Mouse (Mus musculus): ENCODE data around the gene Mgll.

Mgll gene

GRCm38 (mm10) chr6:88844901-88845565 is 120.8 kb downstream of the Mgll start:
- no peak for DNase-seq (ENCODE audit: low read depth, low spot score)

DNA sequence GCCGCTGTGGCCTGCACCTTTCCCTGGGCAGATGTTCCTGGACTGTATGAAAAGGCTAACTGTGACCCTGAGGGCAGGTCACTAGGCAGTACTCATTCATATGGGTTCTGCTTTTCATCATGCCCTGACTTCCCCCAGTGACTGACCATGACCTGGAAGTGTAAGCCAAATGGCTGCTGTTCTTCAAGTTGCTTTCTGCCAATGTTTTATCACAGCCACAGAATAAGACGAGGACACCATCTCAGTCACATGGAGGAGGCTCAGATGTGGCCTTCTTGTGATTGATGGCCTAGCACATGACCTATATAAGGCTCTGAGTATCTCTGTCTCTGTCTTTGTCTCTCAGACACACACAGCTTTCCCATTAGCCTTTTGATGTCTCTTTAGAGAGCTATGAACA is 123.4 kb downstream of the Mgll start:
- no peak for DNase-seq (ENCODE audit: low read depth, low spot score)

GRCm38 (mm10) chr6:88849270-88849669 is 125.1 kb downstream of the Mgll start:
- DNase-seq (ENCODE audit: low read depth, low spot score): peak; percentile 55

DNA sequence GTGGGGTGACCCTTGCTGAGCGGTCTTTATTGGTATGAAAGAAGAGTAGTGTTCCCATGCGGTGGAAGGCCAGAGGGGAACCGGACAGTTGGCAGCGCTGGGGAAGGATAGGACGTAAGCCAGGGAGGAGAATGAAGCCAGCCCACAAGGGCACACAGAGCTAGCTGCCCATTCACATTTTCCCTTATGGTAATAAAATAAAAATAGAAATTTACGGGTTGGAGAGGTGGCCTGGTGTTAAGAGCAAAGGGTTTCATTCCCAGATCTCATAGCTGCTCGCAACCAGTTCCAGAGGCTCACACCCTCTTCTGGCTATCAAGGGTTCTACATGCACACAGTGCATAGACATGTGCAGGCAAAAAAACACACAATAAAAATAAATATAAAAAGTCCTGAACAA is 125.8 kb downstream of the Mgll start:
- no peak for DNase-seq (ENCODE audit: low read depth, low spot score)

- no peak for DNase-seq (ENCODE audit: low read depth, low spot score)
These were observed 130.3 kb downstream of the Mgll start for GRCm38 (mm10) chr6:88854509-88854908.

DNA sequence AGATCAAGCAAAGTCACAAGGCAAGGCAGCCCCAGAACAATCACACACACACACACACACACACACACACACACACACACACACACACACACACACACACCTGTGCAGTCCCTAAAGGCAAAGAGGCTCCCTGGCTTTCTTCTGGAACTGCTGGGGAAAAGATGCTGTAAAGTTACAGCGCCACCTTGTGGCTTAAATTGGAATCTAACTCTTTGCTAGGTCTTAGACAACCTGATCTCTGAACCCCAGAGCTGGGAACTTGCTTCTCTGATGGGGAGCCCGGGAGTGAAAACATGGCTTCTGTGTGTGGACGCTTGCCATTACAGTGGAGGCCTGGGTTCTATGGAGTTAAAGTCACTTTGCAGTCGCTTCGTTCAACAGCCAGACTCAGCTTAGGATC is 131.4 kb downstream of the Mgll start:
- DNase-seq (ENCODE audit: low read depth, low spot score): peak; percentile 85

- DNase-seq (ENCODE audit: low read depth, low spot score): peak; percentile 34
These were observed 133.0 kb downstream of the Mgll start for GRCm38 (mm10) chr6:88857249-88857648.

- no peak for DNase-seq (ENCODE audit: low read depth, low spot score)
These were observed 133.6 kb downstream of the Mgll start for GRCm38 (mm10) chr6:88857830-88858229.

GRCm38 (mm10) chr6:88858341-88858740 is 134.1 kb downstream of the Mgll start:
- DNase-seq (ENCODE audit: low read depth, low spot score): no peak

- DNase-seq (ENCODE audit: low read depth, low spot score): peak; percentile 93
These were observed 136.7 kb downstream of the Mgll start for GRCm38 (mm10) chr6:88860914-88861313.

- no peak for DNase-seq (ENCODE audit: low read depth, low spot score)
These were observed 141.5 kb downstream of the Mgll start for GRCm38 (mm10) chr6:88865704-88866103.

DNA sequence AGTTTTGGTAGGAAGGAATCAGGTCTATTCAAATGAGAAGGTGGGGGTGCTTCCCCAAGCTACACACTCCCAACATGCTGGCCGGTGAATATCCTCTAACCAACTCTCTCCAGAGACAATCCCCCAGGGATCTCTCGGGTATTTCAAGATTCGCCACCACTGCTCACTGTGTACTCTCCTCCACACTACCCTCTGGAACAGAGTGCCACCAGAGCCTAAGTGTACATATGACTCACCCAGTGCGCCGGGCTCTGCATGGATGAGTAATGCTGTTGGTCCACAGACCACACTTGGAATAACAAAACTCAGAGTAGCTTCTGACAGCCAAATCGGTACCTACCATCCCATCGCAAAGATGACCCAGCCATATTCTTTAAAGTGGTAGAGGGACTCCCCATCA is 145.2 kb downstream of the Mgll start:
- DNase-seq (ENCODE audit: low read depth, low spot score): no peak

GRCm38 (mm10) chr6:88870594-88870993 is 146.4 kb downstream of the Mgll start:
- no peak for DNase-seq (ENCODE audit: low read depth, low spot score)

DNA sequence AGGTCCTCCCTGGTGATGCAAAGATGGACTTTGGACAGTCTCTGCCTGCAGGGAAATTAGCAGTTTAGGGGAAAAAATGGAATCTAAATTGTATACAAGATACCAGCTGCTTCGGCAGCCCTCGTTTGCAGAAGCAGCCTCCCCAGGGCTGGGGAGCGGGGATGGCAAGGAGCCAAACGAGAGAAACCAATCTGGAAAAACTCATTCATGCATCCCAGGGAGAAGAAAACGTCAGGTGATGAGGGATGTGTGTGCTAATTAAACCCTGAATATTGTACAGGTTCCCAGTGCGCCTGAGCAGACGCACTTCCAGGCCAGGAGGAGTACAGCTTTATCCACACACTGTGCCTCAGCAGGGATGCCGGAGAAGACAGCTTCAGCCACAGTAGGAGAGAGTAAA is 147.3 kb downstream of the Mgll start:
- DNase-seq (ENCODE audit: low read depth, low spot score): no peak

DNA sequence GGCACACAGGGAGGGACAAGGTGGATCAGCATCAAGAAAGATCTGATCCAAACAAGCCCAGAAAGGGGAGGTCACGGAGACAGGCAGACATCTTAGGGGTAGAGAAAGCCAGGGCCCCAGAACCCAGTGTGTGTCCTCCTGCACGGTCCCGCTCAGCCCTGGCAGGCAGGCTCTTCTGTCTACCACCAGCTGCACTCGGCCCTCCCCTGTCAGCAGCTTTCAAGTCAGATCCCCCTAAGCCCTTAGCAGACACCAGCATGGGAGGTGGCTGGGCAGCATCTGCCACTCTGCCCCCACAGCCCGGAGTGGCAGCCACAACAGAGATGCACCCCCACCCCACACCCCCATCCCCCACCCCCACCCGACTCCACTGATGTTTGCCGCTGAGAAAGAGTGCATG is 148.6 kb downstream of the Mgll start:
- DNase-seq (ENCODE audit: low read depth, low spot score): no peak

GRCm38 (mm10) chr6:88873965-88874867 is 150.0 kb downstream of the Mgll start:
- DNase-seq (ENCODE audit: low read depth, low spot score): peak; percentile 61

DNA sequence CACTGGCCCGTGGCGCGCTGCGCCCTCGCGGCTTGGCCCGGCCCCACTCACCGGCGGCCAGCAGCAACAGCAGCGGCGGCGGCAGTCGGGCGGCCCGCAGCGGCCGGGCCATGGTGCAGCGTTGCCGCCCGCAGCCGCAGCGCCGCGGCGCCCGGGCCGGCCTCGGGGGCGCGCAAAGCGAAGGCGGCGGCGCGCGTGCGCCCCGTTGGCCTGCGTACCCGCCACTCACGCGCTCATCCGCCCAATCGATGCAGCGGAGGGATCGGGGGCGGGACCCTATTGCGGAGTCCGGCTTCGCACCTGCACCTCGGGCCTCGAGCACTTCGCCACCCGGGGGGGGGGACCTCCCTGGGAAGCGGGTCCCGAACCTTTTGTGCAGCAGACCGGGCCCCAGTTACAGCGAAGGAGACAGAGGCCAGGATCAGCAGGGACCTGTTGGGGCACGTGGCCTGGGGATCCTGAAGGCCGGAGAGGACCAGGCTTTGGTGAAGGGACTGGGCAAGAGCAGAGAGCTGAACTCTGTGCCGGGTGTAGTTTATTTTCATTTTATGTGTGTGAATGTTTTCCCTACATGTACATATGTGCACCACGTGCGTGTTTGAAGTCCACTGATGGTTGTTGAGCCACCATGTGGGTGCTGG is 150.8 kb downstream of the Mgll start, which contains the start of gene Podxl2:
Podxl2 (minus strand) TSS at position 177 of the 641 bp plus-strand sequence.
- peak; percentile 86 for DNase-seq (ENCODE audit: low read depth, low spot score)

Measured in ZHBTc4 (cell line).